Mouse (Mus musculus): Measurements from ENCODE around the gene Taf1d.
"Not testable (repeated sequence)": the region's sequence is repeated elsewhere in the genome, so short reads cannot be mapped to it uniquely, and the experiment has no call there.

Gene Taf1d

GRCm38 (mm10) chr9:15308254-15308653, 2.2 kb downstream of the Taf1d start:
- DNase-seq (ENCODE audit: low spot score in 2 of 2) = no peak

GRCm38 (mm10) chr9:15309425-15309824, 3.4 kb downstream of the Taf1d start:
- DNase-seq (ENCODE audit: low spot score in 2 of 2) = no peak

- no peak for DNase-seq (ENCODE audit: low spot score in 2 of 2)
These were observed 4.2 kb downstream of the Taf1d start for GRCm38 (mm10) chr9:15310179-15310578.

GRCm38 (mm10) chr9:15312054-15312735, 6.2 kb downstream of the Taf1d start:
- DNase-seq (ENCODE audit: low spot score in 2 of 2) = no peak

GRCm38 (mm10) chr9:15313633-15314032, 7.6 kb downstream of the Taf1d start:
- no peak for DNase-seq (ENCODE audit: low spot score in 2 of 2)

- DNase-seq (ENCODE audit: low spot score in 2 of 2) = no peak
These were observed 8.6 kb downstream of the Taf1d start for GRCm38 (mm10) chr9:15314619-15315018.

- not testable (repeated sequence) for DNase-seq (ENCODE audit: low spot score in 2 of 2)
These were observed 10.3 kb downstream of the Taf1d start for GRCm38 (mm10) chr9:15316296-15316695.

GRCm38 (mm10) chr9:15317223-15318169, 11.5 kb downstream of the Taf1d start:
- no peak for DNase-seq (ENCODE audit: low spot score in 2 of 2)

GRCm38 (mm10) chr9:15318170-15318742, 12.2 kb downstream of the Taf1d start:
- DNase-seq (ENCODE audit: low spot score in 2 of 2) = no peak

GRCm38 (mm10) chr9:15337776-15338175, 31.8 kb downstream of the Taf1d start:
- DNase-seq (ENCODE audit: low spot score in 2 of 2) = no peak

GRCm38 (mm10) chr9:15349925-15350324, 43.9 kb downstream of the Taf1d start:
- no peak for DNase-seq (ENCODE audit: low spot score in 2 of 2)

GRCm38 (mm10) chr9:15356916-15357483, 51.0 kb downstream of the Taf1d start:
- DNase-seq (ENCODE audit: low spot score in 2 of 2) = no peak

- DNase-seq (ENCODE audit: low spot score in 2 of 2) = peak; percentile 93 to 96
These were observed 51.7 kb downstream of the Taf1d start, which contains the start of gene Cep295 for GRCm38 (mm10) chr9:15357484-15358275. Cep295 (minus strand) TSS chr9:15357788.

GRCm38 (mm10) chr9:15364843-15365242, 58.8 kb downstream of the Taf1d start:
- no peak for DNase-seq (ENCODE audit: low spot score in 2 of 2)

- no peak for DNase-seq (ENCODE audit: low spot score in 2 of 2)
These were observed 59.8 kb downstream of the Taf1d start for GRCm38 (mm10) chr9:15365856-15366255.

- no peak for DNase-seq (ENCODE audit: low spot score in 2 of 2)
These were observed 60.2 kb downstream of the Taf1d start for GRCm38 (mm10) chr9:15366260-15366659.

All from spleen, postnatal 14 days (tissue).